In the genomic region with DNA sequence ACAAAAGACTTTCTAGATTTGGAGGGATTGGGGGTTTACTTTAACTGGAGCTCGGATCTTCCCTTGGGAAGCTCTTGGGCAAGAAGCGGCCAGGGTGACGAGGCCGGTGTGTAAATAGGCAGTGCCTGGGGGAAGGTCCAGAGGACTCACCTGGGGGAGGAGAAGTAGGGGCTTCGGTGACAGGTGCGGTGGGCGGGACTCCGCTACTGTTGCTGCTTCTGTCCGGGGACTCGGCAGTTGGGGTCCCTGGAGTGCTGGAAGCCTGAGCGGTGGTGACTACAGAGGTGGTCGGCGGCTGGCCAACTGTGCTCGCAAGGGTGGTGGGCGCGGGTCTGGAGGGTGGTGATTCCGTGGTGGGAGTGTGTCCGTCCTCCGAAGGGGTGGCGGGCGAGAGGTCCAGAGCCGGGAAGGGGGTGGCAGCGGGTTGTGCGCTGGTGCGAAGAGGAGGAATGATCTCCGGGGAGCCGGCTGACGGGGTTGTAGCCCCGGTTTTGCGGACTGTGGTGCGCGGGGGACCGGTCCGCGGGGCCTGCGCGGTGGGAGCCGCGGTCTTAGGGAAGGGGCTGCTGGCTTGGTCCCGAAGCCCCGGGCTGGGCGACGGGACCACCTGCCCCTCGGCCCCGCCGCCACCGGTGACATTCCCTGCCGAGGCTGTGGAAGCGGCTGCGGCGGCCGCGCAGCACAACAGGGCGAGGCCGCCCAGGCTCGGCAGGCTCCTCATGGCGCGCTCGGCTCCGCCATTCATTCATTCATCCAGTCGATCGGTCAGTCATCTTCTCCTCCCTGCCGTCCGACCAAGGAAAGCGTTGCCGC, we compare ENCODE assay signal across 8 mouse cellular contexts. TPM values are rescaled to one million over a fixed set of nuclear protein-coding genes. Genes with fewer than 3 reads are reported as not detected.
DNase-seq lines count a peak whose midpoint lies in the region; ATAC-seq and TF ChIP-seq lines count a peak whose summit lies in the region.

No protein-coding gene starts in this region.

- H3K27me3 ChIP-seq in G1E (ENCODE audit: insufficient read depth, low read length) = no peaks in the 10 kb centered on the region
- no peaks in the 10 kb centered on the region for H3K27me3 ChIP-seq in embryonic facial prominence, embryonic 15.5 days
- no peaks in the 10 kb centered on the region for H3K27me3 ChIP-seq in heart, postnatal 0 days (ENCODE audit: control insufficient read depth, insufficient read depth, low read length)

- peak overlapping the region; percentile 66 for H3K27ac ChIP-seq in embryonic facial prominence, embryonic 15.5 days (replicated peaks)
- no peak overlapping the region for H3K27ac ChIP-seq in heart, postnatal 0 days (ENCODE audit: low read depth)

- peak overlapping the region; percentile 82 for H3K9ac ChIP-seq in embryonic facial prominence, embryonic 15.5 days
- peak overlapping the region; percentile 69 for H3K9ac ChIP-seq in heart, postnatal 0 days (replicated peaks; ENCODE audit: low read depth, low read length)

- peaks cover 22% of the 10 kb centered on the region for H3K9me3 ChIP-seq in G1E (replicated peaks)
- H3K9me3 ChIP-seq in embryonic facial prominence, embryonic 15.5 days (replicated peaks) = no peaks in the 10 kb centered on the region
- no peaks in the 10 kb centered on the region for H3K9me3 ChIP-seq in heart, postnatal 0 days (replicated peaks; ENCODE audit: control insufficient read depth, low read length)

- ATAC-seq in G1E (ENCODE audit: extremely low read depth, insufficient number of reproducible peaks, low FRiP score, poor library complexity, severe bottlenecking) = no peak
- ATAC-seq in embryonic facial prominence, embryonic 15.5 days (ENCODE audit: insufficient number of reproducible peaks, low FRiP score, low TSS enrichment, low read depth) = peak; percentile 37
- ATAC-seq in heart, postnatal 0 days (ENCODE audit: insufficient read depth, low read depth) = peak; percentile 32

- WGBS in embryonic facial prominence, embryonic 15.5 days = 0% methylated on average over 60 of the region's 66 CpGs
- WGBS in heart, postnatal 0 days = under 1% methylated on average over 64 of the region's 66 CpGs

- H3K36me3 ChIP-seq in G1E (replicated peaks) = no peaks in the 10 kb centered on the region
- no peaks in the 10 kb centered on the region for H3K36me3 ChIP-seq in embryonic facial prominence, embryonic 15.5 days
- no peaks in the 10 kb centered on the region for H3K36me3 ChIP-seq in heart, postnatal 0 days (replicated peaks; ENCODE audit: control insufficient read depth, insufficient read depth, low read length)

- TF ChIP-seq CTCF in G1E (IDR thresholded peaks at IDR 0.05; ENCODE audit: low read depth, low read length) = no peak
- no peak for TF ChIP-seq CTCF in heart, postnatal 0 days (IDR thresholded peaks at IDR 0.05; ENCODE audit: low read depth)

- peak overlapping the region; percentile 1; the same call in 1 of the 2 replicates for H3K4me3 ChIP-seq in G1E (ENCODE audit: low read depth, low read length)
- peak overlapping the region; percentile 95 for H3K4me3 ChIP-seq in embryonic facial prominence, embryonic 15.5 days (replicated peaks)
- H3K4me3 ChIP-seq in heart, postnatal 0 days (ENCODE audit: low read depth, low read length) = peak overlapping the region; percentile 89

- no peak for TF ChIP-seq EP300 in heart, postnatal 0 days (IDR thresholded peaks at IDR 0.05; ENCODE audit: low read depth)

- peak overlapping the region; percentile 91 for H3K4me2 ChIP-seq in embryonic facial prominence, embryonic 15.5 days (replicated peaks)
- peak overlapping the region; percentile 99 for H3K4me2 ChIP-seq in heart, postnatal 0 days (ENCODE audit: low read depth, low read length)

- H3K4me1 ChIP-seq in G1E (ENCODE audit: insufficient read depth, low read depth, low read length) = no peaks in the 10 kb centered on the region
- H3K4me1 ChIP-seq in embryonic facial prominence, embryonic 15.5 days = peaks cover 30% of the 10 kb centered on the region
- H3K4me1 ChIP-seq in heart, postnatal 0 days (ENCODE audit: control insufficient read depth, insufficient read depth) = peaks cover 19% of the 10 kb centered on the region; the same call in 1 of the 2 replicates

- no peak for DNase-seq in G1E (ENCODE audit: low spot score)
- peak; percentile 10 to 11 for DNase-seq in adrenal gland, postnatal 4 days (ENCODE audit: low spot score in 2 of 2)
- DNase-seq in heart, postnatal 0 days (ENCODE audit: low spot score) = no peak
- peak; percentile 30 for DNase-seq in layer of hippocampus, adult 9-11 months
- DNase-seq in lung, postnatal 14 days = peak; percentile 26
- peak; percentile 55 for DNase-seq in right cerebral cortex, postnatal 14 days
- peak; percentile 26 for DNase-seq in urinary bladder, postnatal 14 days (ENCODE audit: low spot score)

RNA-seq across cellular contexts. Expression of a gene that starts 0.5 kb away (rescaled TPM):
- total RNA-seq in G1E (2014; fragmentation: Nextera tagmentation) = not detected in 2 replicates
- under 0.01 and 0.06 TPM in 2 replicates for total RNA-seq in G1E (2017)
- not detected in 2 replicates for polyA plus RNA-seq in G1E (2012)
- total RNA-seq in adrenal gland, postnatal 4 days (2021) = 10 to 100 TPM; 31.7 to 35.9 TPM
- 14.0 and 15.3 TPM in 2 replicates for polyA plus RNA-seq in embryonic facial prominence, embryonic 15.5 days (2015; fragmentation: Nextera tagmentation; extraction: Ambion mirVana)
- total RNA-seq in heart, postnatal 0 days (2014; rRNA removed; ENCODE audit: low replicate concordance) = 9.8 and 10.8 TPM in 2 replicates
- polyA plus RNA-seq in heart, postnatal 0 days (2015; fragmentation: Nextera tagmentation; extraction: Ambion mirVana) = 3.3 and 3.4 TPM in 2 replicates

Comparison
In these comparisons a context has a peak if more than half of its experiments do, and no peak if none do; other contexts are left out.
1. DNase-seq: peak in adrenal gland, postnatal 4 days (2 of 2), layer of hippocampus, adult 9-11 months (single experiment), lung, postnatal 14 days (single experiment), right cerebral cortex, postnatal 14 days (single experiment) and urinary bladder, postnatal 14 days (single experiment); none in G1E (single experiment) and heart, postnatal 0 days (single experiment).
2. H3K4me3 ChIP-seq: peak in every context shown above with its lines; median percentile 95 in embryonic facial prominence, embryonic 15.5 days; 89 in heart, postnatal 0 days; 1 in G1E.
3. RNA of a gene that starts 0.5 kb away (total RNA-seq): 31.7 to 35.9 TPM in adrenal gland, postnatal 4 days and 9.8 to 10.8 TPM in heart, postnatal 0 days; under 0.01 to 0.06 TPM in G1E; every median in the first group is over 10 times any median in the second.